Mouse (Mus musculus): ENCODE measurements around the gene Cmah. TPM values are rescaled to one million over a fixed set of nuclear protein-coding genes. Genes with fewer than 3 reads are reported as not detected.
"Not testable (repeated sequence)": the region's sequence is repeated elsewhere in the genome, so short reads cannot be mapped to it uniquely, and the experiment has no call there.

Gene Cmah
- polyA plus RNA-seq, 1 experiment from 2014 or later, result 0.13 TPM

- no peak for ATAC-seq (ENCODE audit: insufficient number of reproducible peaks, low FRiP score, low TSS enrichment, low read depth)
- Histone ChIP-seq H3K4me2 (ENCODE audit: low read depth, severe bottlenecking) (no peak overlapping the region), H3K4me1 (ENCODE audit: control insufficient read depth, insufficient read depth, low read length) (no peaks in the 10 kb centered on the region), H3K27ac (replicated peaks; ENCODE audit: low read depth, low read length) (no peak overlapping the region), H3K27me3 (ENCODE audit: control insufficient read depth, insufficient read depth, low read length) (no peaks in the 10 kb centered on the region), H3K9me3 (ENCODE audit: control insufficient read depth, low read length) (no peaks in the 10 kb centered on the region), H3K9ac (ENCODE audit: low read length) (no peak overlapping the region), H3K4me3 (ENCODE audit: low read depth, low read length) (no peak overlapping the region), H3K36me3 (ENCODE audit: control insufficient read depth, insufficient read depth, low read length) (no peaks in the 10 kb centered on the region)
- DNase-seq (ENCODE audit: low spot score), result no peak
- 91% methylated on average over 6 of the region's 6 CpGs for WGBS
Observed at GRCm38 (mm10) chr13:24365191-24365590, 38.0 kb downstream of the Cmah start.

- Histone ChIP-seq H3K9me3 (ENCODE audit: control insufficient read depth, low read length) (no peaks in the 10 kb centered on the region), H3K27ac (replicated peaks; ENCODE audit: low read depth, low read length) (no peak overlapping the region), H3K36me3 (ENCODE audit: control insufficient read depth, insufficient read depth, low read length) (no peaks in the 10 kb centered on the region), H3K4me3 (ENCODE audit: low read depth, low read length) (no peak overlapping the region), H3K4me2 (ENCODE audit: low read depth, severe bottlenecking) (no peak overlapping the region), H3K4me1 (ENCODE audit: control insufficient read depth, insufficient read depth, low read length) (no peaks in the 10 kb centered on the region), H3K27me3 (ENCODE audit: control insufficient read depth, insufficient read depth, low read length) (no peaks in the 10 kb centered on the region), H3K9ac (ENCODE audit: low read length) (no peak overlapping the region)
- ATAC-seq (ENCODE audit: insufficient number of reproducible peaks, low FRiP score, low TSS enrichment, low read depth), result no peak
- whole genome bisulfite sequencing, result 89% methylated on average over 7 of the region's 7 CpGs
- DNase-seq (ENCODE audit: low spot score), result no peak
Observed at GRCm38 (mm10) chr13:24372893-24373599, 45.8 kb downstream of the Cmah start.

- DNase-seq (ENCODE audit: low spot score); ATAC-seq (ENCODE audit: insufficient number of reproducible peaks, low FRiP score, low TSS enrichment, low read depth); H3K4me2 ChIP-seq (ENCODE audit: low read depth, severe bottlenecking); H3K9ac ChIP-seq (ENCODE audit: low read length); H3K4me1 ChIP-seq (ENCODE audit: control insufficient read depth, insufficient read depth, low read length); H3K9me3 ChIP-seq (ENCODE audit: control insufficient read depth, low read length); H3K27ac ChIP-seq (replicated peaks; ENCODE audit: low read depth, low read length); H3K27me3 ChIP-seq (ENCODE audit: control insufficient read depth, insufficient read depth, low read length); H3K36me3 ChIP-seq (ENCODE audit: control insufficient read depth, insufficient read depth, low read length); H3K4me3 ChIP-seq (ENCODE audit: low read depth, low read length): not testable (repeated sequence)
- 83% methylated on average over 6 of the region's 6 CpGs for WGBS
Observed at GRCm38 (mm10) chr13:24374606-24375005, 47.4 kb downstream of the Cmah start.

GRCm38 (mm10) chr13:24375320-24376203 is 48.4 kb downstream of the Cmah start:
- no peaks in the 10 kb centered on the region for H3K27me3 ChIP-seq (ENCODE audit: control insufficient read depth, insufficient read depth, low read length)
- no peaks in the 10 kb centered on the region for H3K36me3 ChIP-seq (ENCODE audit: control insufficient read depth, insufficient read depth, low read length)
- ATAC-seq (ENCODE audit: insufficient number of reproducible peaks, low FRiP score, low TSS enrichment, low read depth), result no peak
- H3K9ac ChIP-seq (ENCODE audit: low read length), result no peak overlapping the region
- no peaks in the 10 kb centered on the region for H3K4me1 ChIP-seq (ENCODE audit: control insufficient read depth, insufficient read depth, low read length)
- DNase-seq (ENCODE audit: low spot score), result no peak
- WGBS, result 80% methylated on average over 7 of the region's 7 CpGs
- H3K27ac ChIP-seq (replicated peaks; ENCODE audit: low read depth, low read length), result no peak overlapping the region
- H3K9me3 ChIP-seq (ENCODE audit: control insufficient read depth, low read length), result no peaks in the 10 kb centered on the region
- no peak overlapping the region for H3K4me3 ChIP-seq (ENCODE audit: low read depth, low read length)
- no peak overlapping the region for H3K4me2 ChIP-seq (ENCODE audit: low read depth, severe bottlenecking)

- H3K27me3 ChIP-seq (ENCODE audit: control insufficient read depth, insufficient read depth, low read length), result no peaks in the 10 kb centered on the region
- H3K4me2 ChIP-seq (ENCODE audit: low read depth, severe bottlenecking), result no peak overlapping the region
- H3K4me3 ChIP-seq (ENCODE audit: low read depth, low read length), result no peak overlapping the region
- no peaks in the 10 kb centered on the region for H3K4me1 ChIP-seq (ENCODE audit: control insufficient read depth, insufficient read depth, low read length)
- H3K9ac ChIP-seq (ENCODE audit: low read length), result no peak overlapping the region
- ATAC-seq (ENCODE audit: insufficient number of reproducible peaks, low FRiP score, low TSS enrichment, low read depth) (no peak), DNase-seq (ENCODE audit: low spot score) (no peak)
- H3K9me3 ChIP-seq (ENCODE audit: control insufficient read depth, low read length), result no peaks in the 10 kb centered on the region
- WGBS, result 92% methylated on average over 6 of the region's 6 CpGs
- no peak overlapping the region for H3K27ac ChIP-seq (replicated peaks; ENCODE audit: low read depth, low read length)
- no peaks in the 10 kb centered on the region for H3K36me3 ChIP-seq (ENCODE audit: control insufficient read depth, insufficient read depth, low read length)
Observed at GRCm38 (mm10) chr13:24380713-24381112, 53.5 kb downstream of the Cmah start.

GRCm38 (mm10) chr13:24383885-24384284 is 56.7 kb downstream of the Cmah start:
- Histone ChIP-seq H3K27me3 (ENCODE audit: control insufficient read depth, insufficient read depth, low read length) (no peaks in the 10 kb centered on the region), H3K9ac (ENCODE audit: low read length) (no peak overlapping the region), H3K36me3 (ENCODE audit: control insufficient read depth, insufficient read depth, low read length) (no peaks in the 10 kb centered on the region), H3K4me3 (ENCODE audit: low read depth, low read length) (no peak overlapping the region), H3K9me3 (ENCODE audit: control insufficient read depth, low read length) (no peaks in the 10 kb centered on the region), H3K4me2 (ENCODE audit: low read depth, severe bottlenecking) (no peak overlapping the region), H3K27ac (replicated peaks; ENCODE audit: low read depth, low read length) (no peak overlapping the region), H3K4me1 (ENCODE audit: control insufficient read depth, insufficient read depth, low read length) (no peaks in the 10 kb centered on the region)
- 87% methylated on average over 3 of the region's 3 CpGs for WGBS
- ATAC-seq (ENCODE audit: insufficient number of reproducible peaks, low FRiP score, low TSS enrichment, low read depth) (no peak), DNase-seq (ENCODE audit: low spot score) (no peak)

GRCm38 (mm10) chr13:24391892-24392291 is 64.7 kb downstream of the Cmah start:
- 86% methylated on average over 5 of the region's 5 CpGs for WGBS
- no peaks in the 10 kb centered on the region for H3K36me3 ChIP-seq (ENCODE audit: control insufficient read depth, insufficient read depth, low read length)
- ATAC-seq (ENCODE audit: insufficient number of reproducible peaks, low FRiP score, low TSS enrichment, low read depth), result no peak

GRCm38 (mm10) chr13:24392655-24393054 is 65.5 kb downstream of the Cmah start:
- Histone ChIP-seq H3K4me1 (ENCODE audit: control insufficient read depth, insufficient read depth, low read length) (no peaks in the 10 kb centered on the region), H3K4me3 (ENCODE audit: low read depth, low read length) (no peak overlapping the region), H3K36me3 (ENCODE audit: control insufficient read depth, insufficient read depth, low read length) (no peaks in the 10 kb centered on the region), H3K9me3 (ENCODE audit: control insufficient read depth, low read length) (no peaks in the 10 kb centered on the region), H3K27me3 (ENCODE audit: control insufficient read depth, insufficient read depth, low read length) (no peaks in the 10 kb centered on the region), H3K4me2 (ENCODE audit: low read depth, severe bottlenecking) (no peak overlapping the region), H3K9ac (ENCODE audit: low read length) (no peak overlapping the region), H3K27ac (replicated peaks; ENCODE audit: low read depth, low read length) (no peak overlapping the region)
- no peak for DNase-seq (ENCODE audit: low spot score)
- WGBS, result 75% methylated on average over 4 of the region's 4 CpGs
- no peak for ATAC-seq (ENCODE audit: insufficient number of reproducible peaks, low FRiP score, low TSS enrichment, low read depth)

More at GRCm38 (mm10) chr13:24391892-24392291, 64.7 kb downstream of the Cmah start:
- DNase-seq (ENCODE audit: low spot score), result no peak
- H3K4me1 ChIP-seq (ENCODE audit: control insufficient read depth, insufficient read depth, low read length), result no peaks in the 10 kb centered on the region
- no peaks in the 10 kb centered on the region for H3K27me3 ChIP-seq (ENCODE audit: control insufficient read depth, insufficient read depth, low read length)
- H3K4me3 ChIP-seq (ENCODE audit: low read depth, low read length), result no peak overlapping the region
- no peak overlapping the region for H3K9ac ChIP-seq (ENCODE audit: low read length)
- no peak overlapping the region for H3K27ac ChIP-seq (replicated peaks; ENCODE audit: low read depth, low read length)
- no peaks in the 10 kb centered on the region for H3K9me3 ChIP-seq (ENCODE audit: control insufficient read depth, low read length)
- no peak overlapping the region for H3K4me2 ChIP-seq (ENCODE audit: low read depth, severe bottlenecking)
